Mouse (Mus musculus) adrenal gland, postnatal 14 days (tissue): ENCODE measurements around the gene Ccl19. TPM values are rescaled to one million over a fixed set of nuclear protein-coding genes. Genes with fewer than 3 reads are reported as not detected.
"Not testable (repeated sequence)": the region's sequence is repeated elsewhere in the genome, so short reads cannot be mapped to it uniquely, and the experiment has no call there.

ENCODE experiments used
- DNase-seq: peaks from one replicate; pipeline ENCODE4 v3.0.0; 2021; ENCODE audit warnings: mixed read lengths
- long read RNA-seq, 2 experiments: library from polyadenylated mRNA; stranded (forward); transcript quantifications; one replicate each; pipeline ENCODE4 v2.0.0; 2021
- total RNA-seq: library from RNA; stranded (reverse); gene quantifications from 2 replicates; pipeline ENCODE4 v1.2.3, GENCODE M21; 2021

Ccl19 gene
- 1.0 and 12.6 TPM in 2 replicates for total RNA-seq
- long read RNA-seq, experiment 1, partial matches to known transcripts: 0 of 1 reads
- long read RNA-seq, experiment 1, other reads (novel, unspliced or antisense): 0 of 1 reads
- long read RNA-seq, experiment 2: 0 reads

DNA sequence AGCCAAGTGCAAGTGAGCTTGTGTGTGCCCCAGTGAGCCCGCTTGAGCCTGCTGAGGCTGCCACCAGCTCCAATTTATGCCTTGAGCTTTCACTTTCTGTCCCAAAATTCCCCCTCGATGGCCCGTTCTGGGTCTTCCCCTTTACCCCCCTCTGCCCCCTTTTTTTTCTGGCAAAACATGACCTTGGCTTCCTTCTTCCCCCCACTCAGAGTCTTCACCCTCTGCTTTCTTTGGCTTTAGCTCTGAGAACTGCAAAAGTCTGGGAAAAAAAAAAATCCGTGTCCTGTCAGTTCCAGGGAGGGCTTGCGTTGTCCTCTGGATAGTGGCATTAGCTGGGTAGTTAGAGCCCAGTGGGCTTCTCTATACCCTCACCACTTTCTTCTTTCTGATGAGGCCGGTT lies at the start of gene Ccl19:
Gene Ccl19 (minus strand): TSS at position 101 of the 400 bp plus-strand sequence.
- not testable (repeated sequence) for DNase-seq

DNA sequence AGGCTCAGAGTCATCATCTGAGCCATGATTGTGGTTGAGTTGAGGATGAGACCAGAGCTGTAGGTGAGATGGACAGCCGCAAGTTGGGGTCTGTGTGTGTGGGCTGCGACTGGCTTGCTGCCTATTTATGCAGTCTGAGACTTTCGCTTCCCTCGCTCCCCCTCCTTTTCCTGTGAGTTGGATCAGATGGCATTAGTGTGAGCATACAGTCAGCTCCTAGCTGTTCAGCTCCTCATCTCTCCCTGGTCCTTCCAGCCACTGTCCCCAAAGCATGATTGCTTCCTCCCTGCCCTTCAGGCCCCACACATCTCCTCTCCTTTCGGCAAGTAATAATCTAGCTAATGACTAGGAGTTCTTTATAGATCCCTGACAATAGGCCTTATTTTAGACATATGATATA lies 17.5 kb upstream of the Ccl19 start, which contains the start of gene Ccl21a:
Gene Ccl21a (minus strand): TSS at position 101 of the 400 bp plus-strand sequence.
- DNase-seq: not testable (repeated sequence)

DNA sequence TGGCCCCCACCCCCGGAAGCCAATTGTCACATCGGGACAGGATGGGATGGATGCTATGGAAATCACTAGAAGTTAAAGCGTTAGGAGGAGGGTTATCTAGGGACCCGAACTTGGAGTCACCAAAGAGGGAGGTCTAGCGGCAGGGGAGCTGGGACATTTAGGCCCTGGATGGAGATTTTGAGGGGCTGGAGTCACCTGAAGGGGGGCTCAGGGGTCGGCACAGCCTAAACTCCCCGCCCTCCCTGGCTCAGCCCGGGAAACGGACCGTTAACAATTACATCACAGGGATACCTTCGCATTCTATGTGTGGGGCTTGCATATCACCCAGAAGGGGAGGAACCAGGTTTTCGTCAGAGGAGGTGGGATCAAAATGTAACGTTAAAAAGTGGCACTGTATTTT lies 21.1 kb downstream of the Ccl19 start, which contains the start of gene 4930578G10Rik:
Gene 4930578G10Rik (plus strand): TSS at position 301 of the 400 bp plus-strand sequence.
- not testable (repeated sequence) for DNase-seq

Other genes with a start within 250 kb of the Ccl19 start
- not detected in 2 replicates for gene Fam205a2, start 228.4 kb downstream of the Ccl19 start, total RNA-seq
- not detected in 2 replicates for gene Gm10591, start 144.4 kb downstream of the Ccl19 start, total RNA-seq
- 4.2 and 24.3 TPM in 2 replicates for gene Gm2564, start 126.9 kb downstream of the Ccl19 start, total RNA-seq
- gene Ccl27b, start 101.3 kb downstream of the Ccl19 start, total RNA-seq: 20.8 TPM in 1 of 2 replicates, not detected in the other
- not detected in 2 replicates for gene Il11ra2, start 94.7 kb downstream of the Ccl19 start, total RNA-seq
- not detected in 2 replicates for gene 4930578G10Rik, start 21.0 kb downstream of the Ccl19 start, total RNA-seq
- 8.8 and 168 TPM in 2 replicates for gene Ccl21a, start 17.4 kb upstream of the Ccl19 start, total RNA-seq
- gene Fam205a1, start 97.3 kb upstream of the Ccl19 start, total RNA-seq: not detected in 2 replicates
- 0.11 TPM in 1 of 2 replicates, not detected in the other for gene Gm12394, start 100.2 kb upstream of the Ccl19 start, total RNA-seq
- not detected in 2 replicates for gene Fam205c, start 117.7 kb upstream of the Ccl19 start, total RNA-seq
- 0.56 and 3.8 TPM in 2 replicates for gene Phf24, start 160.1 kb upstream of the Ccl19 start, total RNA-seq
- gene Dnajb5, start 193.2 kb upstream of the Ccl19 start, total RNA-seq: 17.6 and 18.4 TPM in 2 replicates
- gene 1700022I11Rik, start 213.0 kb upstream of the Ccl19 start, total RNA-seq: not detected in 2 replicates
- gene Vcp, start 243.9 kb upstream of the Ccl19 start, total RNA-seq: 265 and 269 TPM in 2 replicates